Mouse (Mus musculus) forebrain, postnatal 0 days (tissue): ENCODE data around the gene Ccr8. TPM values are rescaled to one million over a fixed set of nuclear protein-coding genes. Genes with fewer than 3 reads are reported as not detected.
A peak's percentile ranks its signal among the peaks of the same experiment; 100 is the strongest.

Experiments used
- ATAC-seq: fragments of 200-750 bp; cut with Nextera tagmentation; 2 replicates; pipeline ENCODE4 v1.8.0; 2017; ENCODE audit warnings: mild to moderate bottlenecking, moderate library complexity
- DNase-seq: peaks from one replicate; pipeline ENCODE4 v3.0.0-alpha.2; 2015
- H3K27ac ChIP-seq: fragments of 300-500 bp; sonication (generic); 2 replicates; pipeline ENCODE4 v1.5.1; 2014; ENCODE audit warnings: low read depth, mild to moderate bottlenecking, antibody characterized with exemption, low read length, moderate library complexity, mixed read lengths
- H3K27me3 ChIP-seq: fragments of 300-500 bp; sonication (generic); 2 replicates; pipeline ENCODE4 v1.6.1; 2014; ENCODE audit warnings: mild to moderate bottlenecking, low read length, mixed read lengths; ENCODE audit not compliant: insufficient read depth
- H3K36me3 ChIP-seq: fragments of 300-500 bp; sonication (generic); 2 replicates; pipeline ENCODE4 v1.6.1; 2014; ENCODE audit warnings: mild to moderate bottlenecking, moderate library complexity; ENCODE audit not compliant: insufficient read depth
- H3K4me1 ChIP-seq: fragments of 300-500 bp; sonication (generic); 2 replicates; pipeline ENCODE4 v1.6.1; 2014; ENCODE audit warnings: antibody characterized with exemption; ENCODE audit not compliant: insufficient read depth
- H3K4me2 ChIP-seq: fragments of 300-500 bp; sonication (generic); 2 replicates; pipeline ENCODE4 v1.6.1; 2014; ENCODE audit warnings: low read depth, mild to moderate bottlenecking, moderate library complexity
- H3K4me3 ChIP-seq: fragments of 300-500 bp; sonication (generic); 2 replicates; pipeline ENCODE4 v1.5.1; 2014; ENCODE audit warnings: low read depth, low read length, mixed read lengths
- H3K9ac ChIP-seq: fragments of 300-500 bp; sonication (generic); 2 replicates; pipeline ENCODE4 v1.6.1; 2014; ENCODE audit warnings: mild to moderate bottlenecking
- H3K9me3 ChIP-seq: fragments of 300-500 bp; sonication (generic); 2 replicates; pipeline ENCODE4 v1.6.1; 2016; ENCODE audit warnings: low read length
- CTCF ChIP-seq: sonication (generic); IDR thresholded peaks from 2 replicates; pipeline ENCODE4 v1.5.1; 2016; ENCODE audit warnings: antibody characterized with exemption, control low read depth, low read depth
- WGBS: fragments of 180-500 bp; shearing (Covaris S2); extraction: QIAGEN DNeasy Blood & Tissue Kit; methylation state at CpG from one replicate; pipeline ENCODE4 v1.1.7; 2014; 5-methylcytosine and 5-hydroxymethylcytosine counted together
- polyA plus RNA-seq: library from polyadenylated mRNA; unstranded; fragments of >200 nt; fragmentation: Nextera tagmentation; extraction: Ambion mirVana; gene quantifications from 2 replicates; pipeline ENCODE4 v1.2.1, GENCODE M21; 2015
- total RNA-seq: library from RNA; depleted of rRNA; stranded (reverse); fragments of >200 nt; gene quantifications from 2 replicates; pipeline ENCODE4 v1.2.3, GENCODE M21; 2014

Gene Ccr8
- total and polyA plus RNA-seq, 2 experiments from 2014 or later = not detected

DNA sequence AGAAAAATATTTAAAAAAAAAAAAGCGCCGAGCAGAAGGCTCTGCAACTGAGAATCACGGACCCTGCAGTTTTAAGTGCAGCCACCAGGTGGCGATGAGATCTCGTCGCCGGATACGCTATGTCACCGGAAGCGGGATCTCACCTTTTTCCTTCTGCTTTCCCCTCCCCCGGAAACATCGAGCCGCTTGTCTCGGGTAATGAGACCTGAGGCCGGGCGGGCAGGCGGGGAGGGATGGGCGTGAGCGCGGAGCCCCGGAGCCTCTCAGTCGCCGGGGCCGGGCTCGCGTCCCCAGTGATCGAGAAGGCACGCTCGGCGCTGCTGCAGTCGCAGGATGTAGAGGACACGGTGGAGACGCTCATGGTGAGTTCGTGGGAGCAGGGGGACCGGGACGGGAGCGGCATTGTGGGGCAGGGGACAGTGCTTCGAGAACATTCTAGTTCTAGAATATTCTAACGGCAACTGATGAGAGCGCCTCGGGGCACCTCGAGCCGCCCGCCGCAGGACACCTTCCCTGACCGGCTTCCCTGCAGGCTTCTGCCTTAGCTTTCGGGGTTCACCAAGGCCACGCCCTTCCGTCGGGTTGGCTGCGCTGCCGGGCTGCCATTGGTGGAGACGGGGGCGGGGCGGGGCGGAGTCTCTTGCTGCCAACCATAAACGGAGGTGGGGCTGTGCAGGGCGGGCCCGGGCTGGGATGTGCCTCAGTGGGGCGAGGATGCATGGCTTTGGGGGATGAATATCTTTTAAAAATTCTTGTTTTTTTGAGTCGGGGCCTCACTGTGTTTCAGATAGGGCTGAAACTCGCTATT, 18.5 kb downstream of the Ccr8 start, which contains the start of gene Slc25a38:
Gene Slc25a38 (plus strand): TSS at position 164 of the 808 bp plus-strand sequence.
- peak within 1 kb of the TSS; percentile 58 for H3K4me2 ChIP-seq
- no peaks in the 10 kb centered on the region for H3K4me1 ChIP-seq
- H3K9me3 ChIP-seq = no peaks in the 10 kb centered on the region
- 2% methylated on average over 62 of the region's 62 CpGs for WGBS
- H3K4me3 ChIP-seq = peak within 1 kb of the TSS; percentile 93
- TF ChIP-seq CTCF = peak; percentile 83
- H3K27ac ChIP-seq = peak within 1 kb of the TSS; percentile 97
- H3K9ac ChIP-seq = peak within 1 kb of the TSS; percentile 81
- H3K36me3 ChIP-seq = no peaks in the 10 kb centered on the region
- DNase-seq (peak; percentile 96), ATAC-seq (peak; percentile 99)
- H3K27me3 ChIP-seq = no peaks in the 10 kb centered on the region

DNA sequence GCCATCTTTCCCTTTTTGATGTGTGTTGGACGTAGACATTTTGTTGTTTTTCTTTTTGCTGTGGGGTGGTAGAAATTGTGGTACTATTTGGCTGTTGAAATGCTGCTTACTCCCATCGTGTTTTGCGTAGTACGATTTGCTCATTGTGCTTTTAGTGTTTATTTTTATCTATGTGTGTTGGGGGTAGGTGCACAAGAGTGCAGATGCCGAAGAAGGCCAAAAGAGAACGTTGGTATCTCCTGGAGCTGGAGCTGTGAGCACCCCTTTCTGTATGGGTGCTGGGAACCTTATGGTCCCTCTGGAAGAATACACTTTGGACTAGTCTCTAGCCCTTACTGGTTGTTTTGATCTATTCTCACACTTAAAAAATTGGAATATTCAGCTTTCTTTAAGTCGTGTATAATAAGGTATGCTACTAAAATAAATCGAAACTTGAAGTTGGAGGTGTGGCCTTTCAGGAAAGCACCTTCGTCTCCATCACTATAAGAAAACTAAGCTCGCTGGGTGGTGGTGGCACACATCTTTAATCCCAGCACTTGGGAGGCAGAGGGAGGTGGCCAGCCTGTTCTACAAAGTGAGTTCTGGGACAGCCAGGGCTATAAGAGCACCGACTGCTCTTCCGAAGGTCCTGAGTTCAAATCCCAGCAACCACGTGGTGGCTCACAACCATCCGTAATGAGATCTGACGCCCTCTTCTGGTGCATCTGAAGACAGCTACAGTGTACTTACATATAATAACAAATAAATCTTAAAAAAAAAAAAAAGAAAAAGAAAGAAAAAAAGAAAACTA, 19.4 kb downstream of the Ccr8 start:
- ATAC-seq (no peak), DNase-seq (no peak)
- TF ChIP-seq CTCF = no peak
- Histone ChIP-seq H3K4me1 (no peaks in the 10 kb centered on the region), H3K9me3 (no peaks in the 10 kb centered on the region), H3K9ac (peak overlapping the region; percentile 81; the same call in 1 of the 2 replicates), H3K36me3 (no peaks in the 10 kb centered on the region), H3K4me3 (peak overlapping the region; percentile 93), H3K27me3 (no peaks in the 10 kb centered on the region), H3K27ac (peak overlapping the region; percentile 97), H3K4me2 (peak overlapping the region; percentile 58)
- WGBS = 75% methylated on average over 15 of the region's 15 CpGs

DNA sequence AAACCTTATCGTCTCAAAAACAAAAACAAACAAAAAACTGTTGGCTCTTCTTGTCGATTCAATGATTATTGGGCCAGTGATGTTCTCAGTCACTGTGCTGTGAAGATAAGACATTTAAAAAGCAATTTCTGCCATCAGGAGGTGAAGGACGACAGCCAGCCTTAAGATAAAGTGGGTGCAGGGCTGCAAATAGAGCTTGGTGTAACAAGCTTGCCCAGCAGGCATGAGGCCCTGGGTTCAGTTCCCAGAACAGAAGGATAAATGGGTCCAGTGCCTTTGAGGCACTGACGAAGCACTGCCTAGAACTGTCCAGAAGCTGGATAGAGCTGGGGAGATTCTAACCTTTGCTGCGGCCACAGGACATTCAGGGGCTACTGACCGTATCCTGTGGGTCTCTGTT, 20.6 kb downstream of the Ccr8 start:
- 95% methylated on average over 6 of the region's 6 CpGs for WGBS
- no peak overlapping the region for H3K4me2 ChIP-seq
- H3K4me1 ChIP-seq = no peaks in the 10 kb centered on the region
- no peak overlapping the region for H3K4me3 ChIP-seq
- DNase-seq (no peak), ATAC-seq (no peak)
- H3K27ac ChIP-seq = no peak overlapping the region
- H3K9ac ChIP-seq = no peak overlapping the region
- TF ChIP-seq CTCF = no peak
- H3K9me3 ChIP-seq = no peaks in the 10 kb centered on the region
- no peaks in the 10 kb centered on the region for H3K27me3 ChIP-seq
- H3K36me3 ChIP-seq = peaks cover 5% of the 10 kb centered on the region

GRCm38 (mm10) chr9:120113456-120113855, 21.5 kb downstream of the Ccr8 start:
- no peak for TF ChIP-seq CTCF
- H3K27ac ChIP-seq = no peak overlapping the region
- H3K4me2 ChIP-seq = no peak overlapping the region
- WGBS = 95% methylated on average over 7 of the region's 7 CpGs
- peaks cover 14% of the 10 kb centered on the region for H3K36me3 ChIP-seq
- ATAC-seq (no peak), DNase-seq (no peak)
- H3K9ac ChIP-seq = no peak overlapping the region
- H3K4me1 ChIP-seq = no peaks in the 10 kb centered on the region
- H3K27me3 ChIP-seq = no peaks in the 10 kb centered on the region
- H3K4me3 ChIP-seq = no peak overlapping the region
- H3K9me3 ChIP-seq = no peaks in the 10 kb centered on the region

DNA sequence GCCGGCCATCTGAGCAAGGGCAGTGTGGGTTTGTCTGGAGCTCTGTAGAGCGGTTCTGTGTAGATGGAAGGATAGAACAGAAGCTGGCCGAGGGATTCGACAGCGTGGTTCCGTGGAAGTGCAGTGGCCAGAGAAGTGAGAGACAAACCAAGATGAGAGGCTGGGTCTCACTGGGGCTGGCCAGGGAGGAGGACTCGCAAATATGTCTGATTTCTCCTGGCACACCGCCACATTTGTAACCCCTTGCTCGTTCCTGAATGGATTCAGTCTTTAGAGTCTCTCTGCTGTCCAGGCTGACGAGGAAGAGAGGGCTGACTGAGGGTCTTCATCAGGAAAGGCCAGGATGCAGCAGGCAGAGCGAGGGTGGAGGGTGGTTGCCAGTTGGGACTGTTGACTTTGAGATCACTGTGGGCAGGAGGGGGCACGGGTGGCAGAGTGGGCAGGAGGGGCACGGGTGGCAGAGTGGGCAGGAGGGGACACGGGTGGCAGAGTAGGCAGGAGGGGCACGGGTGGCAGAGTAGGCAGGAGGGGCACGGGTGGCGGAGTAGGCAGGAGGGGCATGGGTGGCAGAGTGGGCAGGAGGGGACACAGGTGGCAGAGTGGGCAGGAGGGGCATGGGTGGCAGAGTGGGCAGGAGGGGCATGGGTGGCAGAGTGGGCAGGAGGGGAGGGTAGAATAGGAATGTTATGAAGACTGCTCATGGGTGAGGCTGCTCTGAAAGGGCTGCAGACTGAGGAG, 22.3 kb downstream of the Ccr8 start:
- Histone ChIP-seq H3K4me1 (no peaks in the 10 kb centered on the region), H3K36me3 (peaks cover 18% of the 10 kb centered on the region), H3K27ac (no peak overlapping the region), H3K27me3 (no peaks in the 10 kb centered on the region), H3K9me3 (no peaks in the 10 kb centered on the region), H3K4me2 (no peak overlapping the region), H3K4me3 (no peak overlapping the region), H3K9ac (no peak overlapping the region)
- no peak for DNase-seq
- ATAC-seq = no peak
- 89% methylated on average over 17 of the region's 17 CpGs for WGBS
- TF ChIP-seq CTCF = no peak

DNA sequence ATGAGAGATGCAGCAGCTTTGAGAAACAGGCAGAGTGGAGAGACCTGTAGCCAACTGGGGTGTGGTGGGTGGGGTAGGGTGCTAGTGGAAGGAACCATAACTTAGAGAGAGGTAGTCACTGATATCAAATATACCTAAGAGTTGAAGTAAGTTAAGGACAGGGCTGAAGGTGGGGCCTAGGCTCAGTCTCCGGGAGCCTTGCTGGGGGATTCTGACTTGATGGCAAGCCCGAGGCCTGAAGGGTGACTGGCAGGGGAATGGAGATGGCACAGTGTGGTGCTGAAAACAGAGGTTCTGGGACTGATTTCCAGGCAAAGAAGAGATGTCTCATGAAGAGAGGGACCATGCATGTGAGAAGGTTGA, 22.9 kb downstream of the Ccr8 start:
- H3K4me2 ChIP-seq = no peak overlapping the region
- 97% methylated on average over 2 of the region's 2 CpGs for WGBS
- peaks cover 23% of the 10 kb centered on the region for H3K36me3 ChIP-seq
- no peaks in the 10 kb centered on the region for H3K9me3 ChIP-seq
- TF ChIP-seq CTCF = no peak
- H3K9ac ChIP-seq = no peak overlapping the region
- H3K4me1 ChIP-seq = no peaks in the 10 kb centered on the region
- no peak overlapping the region for H3K4me3 ChIP-seq
- ATAC-seq (no peak), DNase-seq (no peak)
- H3K27me3 ChIP-seq = no peaks in the 10 kb centered on the region
- no peak overlapping the region for H3K27ac ChIP-seq

DNA sequence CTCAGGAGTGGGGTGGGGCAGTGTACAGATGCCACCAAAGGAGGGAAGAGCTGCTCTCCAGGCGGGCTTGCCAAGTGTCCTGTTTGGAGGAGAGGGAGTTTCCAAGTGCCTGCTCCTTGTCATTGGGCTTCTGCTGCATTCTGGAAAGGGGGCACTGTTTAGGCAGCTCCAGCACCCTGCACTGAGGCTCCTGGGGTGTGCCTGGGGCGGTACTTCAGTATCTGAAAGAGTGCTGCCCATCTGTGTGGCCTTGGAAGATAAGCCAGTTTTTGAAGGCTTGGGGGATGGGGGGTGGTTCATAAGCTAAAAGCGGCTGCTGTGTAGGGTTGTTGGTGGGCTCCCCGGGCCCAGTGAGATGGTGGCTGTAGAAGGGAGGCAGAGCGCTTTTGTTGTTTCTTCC, 23.7 kb downstream of the Ccr8 start:
- Histone ChIP-seq H3K9me3 (no peaks in the 10 kb centered on the region), H3K4me3 (no peak overlapping the region), H3K27me3 (no peaks in the 10 kb centered on the region), H3K27ac (no peak overlapping the region), H3K9ac (no peak overlapping the region), H3K4me1 (no peaks in the 10 kb centered on the region), H3K4me2 (no peak overlapping the region), H3K36me3 (peaks cover 31% of the 10 kb centered on the region)
- DNase-seq = no peak
- no peak for ATAC-seq
- no peak for TF ChIP-seq CTCF
- WGBS = 90% methylated on average over 5 of the region's 5 CpGs
